Mouse (Mus musculus): Measurements from ENCODE around the gene Pctp. TPM values are rescaled to one million over a fixed set of nuclear protein-coding genes. Genes with fewer than 3 reads are reported as not detected.

The Pctp gene
- polyA plus RNA-seq, 1 experiment: 0.97 TPM

- Histone ChIP-seq H3K36me3 (ENCODE audit: control insufficient read depth, insufficient read depth, low read length) (no peaks in the 10 kb centered on the region), H3K4me1 (replicated peaks; ENCODE audit: control insufficient read depth, insufficient read depth, low read length) (0 out of 2 replicates have a peak, but pooled peaks cover 3% of the 10 kb centered on the region), H3K4me3 (ENCODE audit: control insufficient read depth, insufficient read depth, low read length) (no peak overlapping the region), H3K27me3 (ENCODE audit: control insufficient read depth, insufficient read depth, low read length) (no peaks in the 10 kb centered on the region), H3K27ac (ENCODE audit: control insufficient read depth, insufficient read depth, low read length) (no peak overlapping the region)
- no peak for DNase-seq
- WGBS: 96% methylated on average over 2 of the region's 2 CpGs
- TF ChIP-seq POLR2A (IDR thresholded peaks at IDR 0.05; ENCODE audit: control insufficient read depth, extremely low read depth, insufficient read depth, low read length, poor library complexity) (no peak), CTCF (IDR thresholded peaks at IDR 0.05; ENCODE audit: borderline replicate concordance, control insufficient read depth, extremely low read depth, insufficient read depth, low read length, poor library complexity) (no peak)
These were observed 8.0 kb downstream of the Pctp start for GRCm38 (mm10) chr11:89994706-89995105.

- TF ChIP-seq POLR2A (IDR thresholded peaks at IDR 0.05; ENCODE audit: control insufficient read depth, extremely low read depth, insufficient read depth, low read length, poor library complexity) (no peak), CTCF (IDR thresholded peaks at IDR 0.05; ENCODE audit: borderline replicate concordance, control insufficient read depth, extremely low read depth, insufficient read depth, low read length, poor library complexity) (no peak)
- Histone ChIP-seq H3K27ac (ENCODE audit: control insufficient read depth, insufficient read depth, low read length) (no peak overlapping the region), H3K4me1 (replicated peaks; ENCODE audit: control insufficient read depth, insufficient read depth, low read length) (0 out of 2 replicates have a peak, but pooled peaks cover 3% of the 10 kb centered on the region), H3K4me3 (ENCODE audit: control insufficient read depth, insufficient read depth, low read length) (no peak overlapping the region), H3K36me3 (ENCODE audit: control insufficient read depth, insufficient read depth, low read length) (no peaks in the 10 kb centered on the region), H3K27me3 (ENCODE audit: control insufficient read depth, insufficient read depth, low read length) (no peaks in the 10 kb centered on the region)
- DNase-seq: no peak
These were observed 11.0 kb downstream of the Pctp start for GRCm38 (mm10) chr11:89991661-89992060.

- peak; percentile 53 for DNase-seq
- Histone ChIP-seq H3K27me3 (ENCODE audit: control insufficient read depth, insufficient read depth, low read length) (no peaks in the 10 kb centered on the region), H3K27ac (ENCODE audit: control insufficient read depth, insufficient read depth, low read length) (no peak overlapping the region), H3K4me1 (replicated peaks; ENCODE audit: control insufficient read depth, insufficient read depth, low read length) (0 out of 2 replicates have a peak, but pooled peaks cover 3% of the 10 kb centered on the region), H3K4me3 (ENCODE audit: control insufficient read depth, insufficient read depth, low read length) (no peak overlapping the region), H3K36me3 (ENCODE audit: control insufficient read depth, insufficient read depth, low read length) (no peaks in the 10 kb centered on the region)
- TF ChIP-seq CTCF (IDR thresholded peaks at IDR 0.05; ENCODE audit: borderline replicate concordance, control insufficient read depth, extremely low read depth, insufficient read depth, low read length, poor library complexity): no peak
- TF ChIP-seq POLR2A (IDR thresholded peaks at IDR 0.05; ENCODE audit: control insufficient read depth, extremely low read depth, insufficient read depth, low read length, poor library complexity): no peak
- WGBS: 34% methylated on average over 8 of the region's 8 CpGs
These were observed 13.6 kb downstream of the Pctp start for GRCm38 (mm10) chr11:89988936-89989589.

GRCm38 (mm10) chr11:89986516-89986915 is 16.2 kb downstream of the Pctp start:
- Histone ChIP-seq H3K27me3 (ENCODE audit: control insufficient read depth, insufficient read depth, low read length) (no peaks in the 10 kb centered on the region), H3K4me3 (ENCODE audit: control insufficient read depth, insufficient read depth, low read length) (no peak overlapping the region), H3K36me3 (ENCODE audit: control insufficient read depth, insufficient read depth, low read length) (no peaks in the 10 kb centered on the region), H3K27ac (ENCODE audit: control insufficient read depth, insufficient read depth, low read length) (no peak overlapping the region), H3K4me1 (replicated peaks; ENCODE audit: control insufficient read depth, insufficient read depth, low read length) (0 out of 2 replicates have a peak, but pooled peaks cover 3% of the 10 kb centered on the region)
- DNase-seq: no peak
- TF ChIP-seq POLR2A (IDR thresholded peaks at IDR 0.05; ENCODE audit: control insufficient read depth, extremely low read depth, insufficient read depth, low read length, poor library complexity) (no peak), CTCF (IDR thresholded peaks at IDR 0.05; ENCODE audit: borderline replicate concordance, control insufficient read depth, extremely low read depth, insufficient read depth, low read length, poor library complexity) (no peak)
- WGBS: 94% methylated on average over 8 of the region's 8 CpGs

- no peak for DNase-seq
- no peak overlapping the region for H3K4me3 ChIP-seq (ENCODE audit: control insufficient read depth, insufficient read depth, low read length)
- H3K27me3 ChIP-seq (ENCODE audit: control insufficient read depth, insufficient read depth, low read length): no peaks in the 10 kb centered on the region
- H3K4me1 ChIP-seq (replicated peaks; ENCODE audit: control insufficient read depth, insufficient read depth, low read length): no peaks in the 10 kb centered on the region
- TF ChIP-seq CTCF (IDR thresholded peaks at IDR 0.05; ENCODE audit: borderline replicate concordance, control insufficient read depth, extremely low read depth, insufficient read depth, low read length, poor library complexity) (no peak), POLR2A (IDR thresholded peaks at IDR 0.05; ENCODE audit: control insufficient read depth, extremely low read depth, insufficient read depth, low read length, poor library complexity) (no peak)
- 59% methylated on average over 10 of the region's 10 CpGs for WGBS
- no peak overlapping the region for H3K27ac ChIP-seq (ENCODE audit: control insufficient read depth, insufficient read depth, low read length)
- H3K36me3 ChIP-seq (ENCODE audit: control insufficient read depth, insufficient read depth, low read length): no peaks in the 10 kb centered on the region
These were observed 17.2 kb downstream of the Pctp start for GRCm38 (mm10) chr11:89985200-89986187.

GRCm38 (mm10) chr11:89984436-89984835 is 18.3 kb downstream of the Pctp start:
- TF ChIP-seq POLR2A (IDR thresholded peaks at IDR 0.05; ENCODE audit: control insufficient read depth, extremely low read depth, insufficient read depth, low read length, poor library complexity): no peak
- no peak for TF ChIP-seq CTCF (IDR thresholded peaks at IDR 0.05; ENCODE audit: borderline replicate concordance, control insufficient read depth, extremely low read depth, insufficient read depth, low read length, poor library complexity)
- Histone ChIP-seq H3K27me3 (ENCODE audit: control insufficient read depth, insufficient read depth, low read length) (no peaks in the 10 kb centered on the region), H3K27ac (ENCODE audit: control insufficient read depth, insufficient read depth, low read length) (no peak overlapping the region), H3K36me3 (ENCODE audit: control insufficient read depth, insufficient read depth, low read length) (no peaks in the 10 kb centered on the region), H3K4me1 (replicated peaks; ENCODE audit: control insufficient read depth, insufficient read depth, low read length) (no peaks in the 10 kb centered on the region), H3K4me3 (ENCODE audit: control insufficient read depth, insufficient read depth, low read length) (no peak overlapping the region)
- WGBS: 97% methylated on average over 5 of the region's 5 CpGs
- no peak for DNase-seq

Data from thymus, adult 2 months (tissue).